Mouse (Mus musculus) frontal cortex, postnatal 14 days (tissue): Measurements from ENCODE around the gene Pef1.

ENCODE experiments used
- DNase-seq, 2 experiments: peaks; one replicate each; pipeline ENCODE4 v3.0.0; 2022; ENCODE audit warnings: low spot score in 2 of 2

Pef1 gene

GRCm38 (mm10) chr4:130138441-130139213, 36.3 kb downstream of the Pef1 start:
- peak; percentile 27 to 55 for DNase-seq

- DNase-seq = no peak
Measured at GRCm38 (mm10) chr4:130139214-130139492, 36.8 kb downstream of the Pef1 start, which contains the start of gene Hcrtr1. Gene Hcrtr1 (minus strand): TSS chr4:130139359.

GRCm38 (mm10) chr4:130140992-130141402, 38.6 kb downstream of the Pef1 start:
- DNase-seq = peak; percentile 59 to 67

GRCm38 (mm10) chr4:130141786-130142185, 39.4 kb downstream of the Pef1 start:
- no peak for DNase-seq

GRCm38 (mm10) chr4:130148405-130148804, 46.0 kb downstream of the Pef1 start:
- no peak for DNase-seq

- no peak for DNase-seq
Measured at GRCm38 (mm10) chr4:130154250-130154649, 51.9 kb downstream of the Pef1 start.

- DNase-seq = no peak
Measured at GRCm38 (mm10) chr4:130156812-130157371, 54.5 kb downstream of the Pef1 start.

- no peak for DNase-seq
Measured at GRCm38 (mm10) chr4:130161349-130161748, 59.0 kb downstream of the Pef1 start.

GRCm38 (mm10) chr4:130163391-130163861, 61.1 kb downstream of the Pef1 start:
- no peak for DNase-seq

GRCm38 (mm10) chr4:130164121-130164520, 61.8 kb downstream of the Pef1 start:
- DNase-seq = no peak

GRCm38 (mm10) chr4:130166061-130166460, 63.7 kb downstream of the Pef1 start:
- DNase-seq = no peak

GRCm38 (mm10) chr4:130166592-130166991, 64.2 kb downstream of the Pef1 start:
- DNase-seq = no peak

- DNase-seq = no peak
Measured at GRCm38 (mm10) chr4:130167321-130167720, 65.0 kb downstream of the Pef1 start.

GRCm38 (mm10) chr4:130167814-130168213, 65.5 kb downstream of the Pef1 start:
- DNase-seq = no peak

GRCm38 (mm10) chr4:130168280-130169183, 66.2 kb downstream of the Pef1 start:
- peak in 1 of 2 experiments; percentile 36 for DNase-seq

GRCm38 (mm10) chr4:130169411-130169971, 67.1 kb downstream of the Pef1 start:
- no peak for DNase-seq

GRCm38 (mm10) chr4:130170362-130170761, 68.0 kb downstream of the Pef1 start:
- DNase-seq = no peak

- no peak for DNase-seq
Measured at GRCm38 (mm10) chr4:130171951-130172765, 69.8 kb downstream of the Pef1 start.

GRCm38 (mm10) chr4:130173060-130173822, 70.9 kb downstream of the Pef1 start:
- no peak for DNase-seq

GRCm38 (mm10) chr4:130173911-130174311, 71.6 kb downstream of the Pef1 start:
- no peak for DNase-seq
